Mouse (Mus musculus): ENCODE data around the gene Gm42742. TPM values are rescaled to one million over a fixed set of nuclear protein-coding genes. Genes with fewer than 3 reads are reported as not detected.

The Gm42742 gene
- polyA plus RNA-seq, 1 experiment from 2014 or later, result 37.4 TPM

- TF ChIP-seq CTCF (IDR thresholded peaks at IDR 0.05; ENCODE audit: low read depth), result peak; percentile 78
- Histone ChIP-seq H3K27me3 (ENCODE audit: insufficient read depth, low read length) (no peaks in the 10 kb centered on the region), H3K27ac (ENCODE audit: low read depth) (peak overlapping the region; percentile 99), H3K4me2 (peak overlapping the region; percentile 99), H3K4me1 (ENCODE audit: insufficient read depth) (peaks cover 22% of the 10 kb centered on the region), H3K36me3 (ENCODE audit: insufficient read depth) (peaks cover 57% of the 10 kb centered on the region), H3K9me3 (ENCODE audit: low read depth, low read length) (no peaks in the 10 kb centered on the region), H3K9ac (peak overlapping the region; percentile 97), H3K4me3 (ENCODE audit: low read depth, low read length) (peak overlapping the region; percentile 97)
- ATAC-seq (ENCODE audit: insufficient read depth), result peak; percentile 26
- WGBS, result 0% methylated on average over 30 of the region's 30 CpGs
- peak; percentile 86 for DNase-seq
These were observed 4.1 kb upstream of the Gm42742 start for GRCm38 (mm10) chr7:127024755-127025555.

- Histone ChIP-seq H3K4me2 (peak overlapping the region; percentile 99), H3K9ac (peak overlapping the region; percentile 97), H3K27ac (ENCODE audit: low read depth) (peak overlapping the region; percentile 99), H3K4me3 (ENCODE audit: low read depth, low read length) (peak overlapping the region; percentile 97), H3K27me3 (ENCODE audit: insufficient read depth, low read length) (no peaks in the 10 kb centered on the region), H3K36me3 (ENCODE audit: insufficient read depth) (peaks cover 53% of the 10 kb centered on the region), H3K4me1 (ENCODE audit: insufficient read depth) (peaks cover 22% of the 10 kb centered on the region), H3K9me3 (ENCODE audit: low read depth, low read length) (no peaks in the 10 kb centered on the region)
- WGBS, result 15% methylated on average over 19 of the region's 19 CpGs
- ATAC-seq (ENCODE audit: insufficient read depth) (no peak), DNase-seq (no peak)
- no peak for TF ChIP-seq CTCF (IDR thresholded peaks at IDR 0.05; ENCODE audit: low read depth)
These were observed 3.2 kb upstream of the Gm42742 start for GRCm38 (mm10) chr7:127023896-127024690.

- peak overlapping the region; percentile 97; the same call in 1 of the 2 replicates for H3K9ac ChIP-seq
- no peak for TF ChIP-seq CTCF (IDR thresholded peaks at IDR 0.05; ENCODE audit: low read depth)
- peak overlapping the region; percentile 97 for H3K4me3 ChIP-seq (ENCODE audit: low read depth, low read length)
- peaks cover 22% of the 10 kb centered on the region for H3K4me1 ChIP-seq (ENCODE audit: insufficient read depth)
- H3K36me3 ChIP-seq (ENCODE audit: insufficient read depth), result peaks cover 49% of the 10 kb centered on the region
- ATAC-seq (ENCODE audit: insufficient read depth) (no peak), DNase-seq (no peak)
- 73% methylated on average over 11 of the region's 13 CpGs for WGBS
- no peaks in the 10 kb centered on the region for H3K27me3 ChIP-seq (ENCODE audit: insufficient read depth, low read length)
- H3K9me3 ChIP-seq (ENCODE audit: low read depth, low read length), result no peaks in the 10 kb centered on the region
- peak overlapping the region; percentile 99 for H3K4me2 ChIP-seq
- peak overlapping the region; percentile 24; the same call in 1 of the 2 replicates for H3K27ac ChIP-seq (ENCODE audit: low read depth)
These were observed 2.4 kb upstream of the Gm42742 start for GRCm38 (mm10) chr7:127023272-127023691.

GRCm38 (mm10) chr7:127022528-127023271 lies 1.8 kb upstream of the Gm42742 start:
- 67% methylated on average over 7 of the region's 7 CpGs for WGBS
- peak overlapping the region; percentile 97; the same call in 1 of the 2 replicates for H3K9ac ChIP-seq

GRCm38 (mm10) chr7:127021563-127022527 lies 948 bp upstream of the Gm42742 start:
- Histone ChIP-seq H3K27me3 (ENCODE audit: insufficient read depth, low read length) (no peaks in the 10 kb centered on the region), H3K4me3 (ENCODE audit: low read depth, low read length) (peak overlapping the region; percentile 97), H3K9me3 (ENCODE audit: low read depth, low read length) (no peaks in the 10 kb centered on the region), H3K27ac (ENCODE audit: low read depth) (peak overlapping the region; percentile 63), H3K4me2 (peak overlapping the region; percentile 74), H3K4me1 (ENCODE audit: insufficient read depth) (peaks cover 16% of the 10 kb centered on the region), H3K9ac (peak overlapping the region; percentile 50), H3K36me3 (ENCODE audit: insufficient read depth) (peaks cover 41% of the 10 kb centered on the region)
- ATAC-seq (ENCODE audit: insufficient read depth), result no peak
- DNase-seq, result no peak
- TF ChIP-seq CTCF (IDR thresholded peaks at IDR 0.05; ENCODE audit: low read depth), result no peak
- 25% methylated on average over 5 of the region's 5 CpGs for WGBS

More at GRCm38 (mm10) chr7:127022528-127023271, 1.8 kb upstream of the Gm42742 start:
- DNase-seq (no peak), ATAC-seq (ENCODE audit: insufficient read depth) (no peak)
- Histone ChIP-seq H3K27ac (ENCODE audit: low read depth) (peak overlapping the region; percentile 24), H3K4me1 (ENCODE audit: insufficient read depth) (peaks cover 16% of the 10 kb centered on the region), H3K27me3 (ENCODE audit: insufficient read depth, low read length) (no peaks in the 10 kb centered on the region), H3K9me3 (ENCODE audit: low read depth, low read length) (no peaks in the 10 kb centered on the region), H3K36me3 (ENCODE audit: insufficient read depth) (peaks cover 43% of the 10 kb centered on the region), H3K4me2 (peak overlapping the region; percentile 99), H3K4me3 (ENCODE audit: low read depth, low read length) (peak overlapping the region; percentile 97)
- TF ChIP-seq CTCF (IDR thresholded peaks at IDR 0.05; ENCODE audit: low read depth), result no peak

- Histone ChIP-seq H3K9me3 (ENCODE audit: low read depth, low read length) (no peaks in the 10 kb centered on the region), H3K4me3 (ENCODE audit: low read depth, low read length) (peak overlapping the region; percentile 50), H3K36me3 (ENCODE audit: insufficient read depth) (peaks cover 45% of the 10 kb centered on the region), H3K4me2 (peak overlapping the region; percentile 74), H3K27me3 (ENCODE audit: insufficient read depth, low read length) (no peaks in the 10 kb centered on the region), H3K27ac (ENCODE audit: low read depth) (peak overlapping the region; percentile 67; the same call in 1 of the 2 replicates), H3K4me1 (ENCODE audit: insufficient read depth) (peaks cover 20% of the 10 kb centered on the region), H3K9ac (peak overlapping the region; percentile 50)
- 28% methylated on average over 5 of the region's 5 CpGs for WGBS
- TF ChIP-seq CTCF (IDR thresholded peaks at IDR 0.05; ENCODE audit: low read depth), result no peak
- ATAC-seq (ENCODE audit: insufficient read depth) (no peak), DNase-seq (no peak)
These were observed 406 bp downstream of the Gm42742 start for GRCm38 (mm10) chr7:127020491-127020890.

Data from lung, embryonic 14.5 days (tissue).